Mouse (Mus musculus) heart, embryonic 15.5 days (tissue): ENCODE results near the gene Gm21761. TPM values are rescaled to one million over a fixed set of nuclear protein-coding genes. Genes with fewer than 3 reads are reported as not detected.
"Not testable (repeated sequence)": the region's sequence is repeated elsewhere in the genome, so short reads cannot be mapped to it uniquely, and the experiment has no call there.

Source experiments
- ATAC-seq: fragments of 200-750 bp; cut with Nextera tagmentation; replicated peaks from 2 replicates; pipeline ENCODE4 v1.8.0; 2017; ENCODE audit warnings: low read depth, moderate TSS enrichment; ENCODE audit not compliant: insufficient number of reproducible peaks, insufficient read depth, low FRiP score
- H3K27ac ChIP-seq: fragments of 300-500 bp; sonication (generic); 2 replicates; pipeline ENCODE4 v1.5.1; 2015; ENCODE audit warnings: mild to moderate bottlenecking, inconsistent platforms
- H3K27me3 ChIP-seq: fragments of 300-500 bp; sonication (generic); 2 replicates; pipeline ENCODE4 v1.6.1; 2015; ENCODE audit warnings: inconsistent platforms
- H3K36me3 ChIP-seq: fragments of 300-500 bp; sonication (generic); 2 replicates; pipeline ENCODE4 v1.6.1; 2015; ENCODE audit warnings: mild to moderate bottlenecking, inconsistent platforms
- H3K4me1 ChIP-seq: fragments of 300-500 bp; sonication (generic); replicated peaks from 2 replicates; pipeline ENCODE4 v1.6.1; 2015; ENCODE audit warnings: inconsistent platforms
- H3K4me2 ChIP-seq: fragments of 300-500 bp; sonication (generic); 2 replicates; pipeline ENCODE4 v1.6.1; 2015; ENCODE audit warnings: inconsistent platforms, mild to moderate bottlenecking, moderate library complexity
- H3K4me3 ChIP-seq: fragments of 300-500 bp; sonication (generic); 2 replicates; pipeline ENCODE4 v1.5.1; 2015; ENCODE audit warnings: mild to moderate bottlenecking, inconsistent platforms
- H3K9ac ChIP-seq: fragments of 300-500 bp; sonication (generic); 2 replicates; pipeline ENCODE4 v1.6.1; 2015; ENCODE audit warnings: mild to moderate bottlenecking, inconsistent platforms
- H3K9me3 ChIP-seq: fragments of 300-500 bp; sonication (generic); replicated peaks from 2 replicates; pipeline ENCODE4 v1.6.1; 2016; ENCODE audit warnings: inconsistent platforms
- WGBS: fragments of 180-500 bp; shearing (Covaris S2); methylation state at CpG from one replicate; pipeline ENCODE4 v1.1.7; 2015; ENCODE audit warnings: mixed read lengths; 5-methylcytosine and 5-hydroxymethylcytosine counted together
- polyA plus RNA-seq: library from polyadenylated mRNA; unstranded; fragments of >200 nt; fragmentation: Nextera tagmentation; extraction: Ambion mirVana; gene quantifications from 2 replicates; pipeline ENCODE4 v1.2.1, GENCODE M21; 2015

Gene Gm21761
- polyA plus RNA-seq, 1 experiment from 2014 or later = not detected

DNA sequence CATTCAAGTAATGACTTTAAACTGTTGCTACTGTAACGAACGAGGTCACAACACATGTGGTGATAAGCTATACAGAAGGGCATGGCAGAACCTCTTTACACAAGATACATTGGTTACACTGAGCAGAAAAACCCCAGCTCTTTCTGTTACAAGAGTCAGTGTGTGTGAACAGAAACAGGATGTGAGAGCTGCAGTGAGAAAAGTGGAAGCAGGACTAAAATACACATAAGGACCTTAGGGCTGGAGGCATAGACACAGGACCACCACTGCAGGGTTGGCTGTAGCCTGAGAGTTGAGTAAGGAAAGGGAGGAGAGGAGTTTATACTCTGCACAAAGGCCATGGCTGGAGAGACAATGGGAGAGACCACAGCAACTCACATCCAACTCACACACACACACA is 12.6 kb downstream of the Gm21761 start:
- H3K27me3 ChIP-seq, H3K36me3 ChIP-seq, H3K4me2 ChIP-seq, H3K9ac ChIP-seq, H3K9me3 ChIP-seq, ATAC-seq, H3K27ac ChIP-seq, H3K4me1 ChIP-seq, H3K4me3 ChIP-seq: not testable (repeated sequence)
- 54% methylated on average over 2 of the region's 2 CpGs for WGBS

- WGBS = 42% methylated on average over 5 of the region's 5 CpGs
Observed at GRCm38 (mm10) chr13:119898549-119898948, 30.5 kb downstream of the Gm21761 start.

DNA sequence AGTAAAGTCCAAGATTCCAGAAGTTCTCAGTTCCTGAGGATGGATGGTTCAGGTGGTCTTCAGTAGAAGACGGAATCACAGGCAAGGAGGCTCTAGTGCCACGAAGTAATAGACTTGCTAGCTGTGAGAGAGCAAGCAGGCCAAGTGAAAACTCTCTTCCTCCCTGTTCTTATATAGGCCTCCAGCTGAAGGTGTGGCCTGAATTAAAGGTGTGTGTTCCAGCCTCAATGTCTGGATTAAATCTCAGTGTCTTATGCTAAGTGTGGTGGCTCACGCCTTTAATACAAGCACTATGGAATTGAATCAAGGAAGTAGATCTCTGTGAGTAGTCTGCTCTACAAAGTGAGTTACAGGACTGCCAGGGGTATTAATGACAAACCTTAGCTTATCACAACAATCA is 34.4 kb downstream of the Gm21761 start, which contains the start of gene Tcstv1:
Tcstv1 (minus strand) TSS at position 101 of the 400 bp plus-strand sequence.
- not testable (repeated sequence) for H3K4me2 ChIP-seq, H3K27ac ChIP-seq, H3K4me3 ChIP-seq, H3K27me3 ChIP-seq, H3K36me3 ChIP-seq, H3K9me3 ChIP-seq, H3K9ac ChIP-seq, ATAC-seq, H3K4me1 ChIP-seq
- WGBS = 69% methylated on average over 3 of the region's 3 CpGs

More at GRCm38 (mm10) chr13:119898549-119898948, 30.5 kb downstream of the Gm21761 start:
- not testable (repeated sequence) for H3K4me2 ChIP-seq, H3K9ac ChIP-seq, H3K27me3 ChIP-seq, H3K36me3 ChIP-seq, H3K4me1 ChIP-seq, ATAC-seq, H3K4me3 ChIP-seq, H3K9me3 ChIP-seq, H3K27ac ChIP-seq

DNA sequence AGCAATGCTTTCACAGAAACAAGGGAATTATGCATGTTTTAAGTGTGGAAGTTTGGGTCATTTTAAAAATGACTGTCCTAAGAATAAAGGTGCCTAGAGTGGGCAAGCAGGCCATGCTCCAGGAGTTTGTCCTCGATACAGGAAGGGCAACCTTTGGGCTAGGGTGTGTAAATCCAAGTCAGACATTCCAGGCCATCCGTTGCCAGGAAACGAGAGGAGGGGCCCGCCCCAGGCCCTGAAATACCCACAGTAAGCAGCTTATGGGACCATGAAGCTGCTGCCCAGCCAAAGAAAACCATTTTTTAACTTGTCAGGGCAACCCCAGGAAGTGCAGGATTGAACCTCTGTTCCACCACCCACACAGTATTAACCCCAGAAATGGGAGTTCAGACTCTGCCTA is 42.2 kb downstream of the Gm21761 start:
- ATAC-seq, H3K4me1 ChIP-seq, H3K27me3 ChIP-seq, H3K9ac ChIP-seq, H3K36me3 ChIP-seq, H3K27ac ChIP-seq, H3K4me3 ChIP-seq, H3K9me3 ChIP-seq, H3K4me2 ChIP-seq: not testable (repeated sequence)
- WGBS = 52% methylated on average over 4 of the region's 4 CpGs

DNA sequence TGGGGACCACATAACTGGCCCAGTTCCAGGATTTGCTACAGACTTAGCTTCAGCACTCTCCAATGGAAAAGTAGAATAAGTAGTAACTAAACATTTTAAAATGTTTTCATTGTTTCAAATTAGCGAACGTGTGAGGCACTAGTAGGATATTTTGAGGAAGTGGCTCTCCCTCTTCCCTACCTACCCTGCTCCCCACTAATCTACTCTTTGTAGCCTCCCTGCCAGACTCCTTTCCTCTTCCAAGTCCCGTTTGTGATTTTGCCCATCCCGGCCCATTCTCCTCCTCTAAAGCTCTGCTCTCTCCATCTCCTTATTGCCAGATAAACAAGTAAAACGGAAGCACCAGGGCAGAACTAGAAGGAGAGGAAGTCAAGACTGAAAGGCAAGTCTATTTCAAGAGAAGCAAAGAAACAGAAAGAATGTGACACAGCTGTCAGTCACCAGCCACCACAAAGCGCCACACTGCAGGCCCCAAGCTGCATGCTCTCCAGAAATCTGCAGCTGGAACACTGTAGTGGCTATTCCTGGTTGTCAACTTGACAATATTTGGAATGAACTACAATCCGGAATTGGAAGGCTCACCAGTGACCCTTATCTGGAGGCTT is 64.6 kb downstream of the Gm21761 start:
- H3K27me3 ChIP-seq, H3K36me3 ChIP-seq, H3K9me3 ChIP-seq, H3K4me2 ChIP-seq, H3K9ac ChIP-seq, ATAC-seq, H3K27ac ChIP-seq, H3K4me3 ChIP-seq, H3K4me1 ChIP-seq: not testable (repeated sequence)
- 62% methylated on average over 6 of the region's 7 CpGs for WGBS

GRCm38 (mm10) chr13:119862399-119862798 is 66.7 kb downstream of the Gm21761 start:
- not testable (repeated sequence) for H3K4me2 ChIP-seq, ATAC-seq, H3K9ac ChIP-seq, H3K4me1 ChIP-seq, H3K4me3 ChIP-seq, H3K9me3 ChIP-seq, H3K36me3 ChIP-seq, H3K27ac ChIP-seq, H3K27me3 ChIP-seq
- WGBS = no CpG with 5 or more reads among the region's 6 CpGs

Other genes starting within 250 kb of the Gm21761 start
- 69.9 and 86.4 TPM in 2 replicates for gene Hmgcs1, start 238.9 kb downstream of the Gm21761 start, polyA plus RNA-seq
- gene Nim1k, start 173.4 kb downstream of the Gm21761 start, polyA plus RNA-seq = 0.72 and 0.77 TPM in 2 replicates
- 21.6 and 22.7 TPM in 2 replicates for gene Zfp131, start 138.4 kb downstream of the Gm21761 start, polyA plus RNA-seq
- gene AF067063, start 99.1 kb downstream of the Gm21761 start, polyA plus RNA-seq = not detected in 2 replicates
- not detected in 2 replicates for gene D13Ertd608e, start 93.3 kb downstream of the Gm21761 start, polyA plus RNA-seq
- gene Tcstv1, start 34.5 kb downstream of the Gm21761 start, polyA plus RNA-seq = not detected in 2 replicates
- not detected in 2 replicates for gene B020031M17Rik, start 21.5 kb upstream of the Gm21761 start, polyA plus RNA-seq
- gene Gm36079, start 97.7 kb upstream of the Gm21761 start, polyA plus RNA-seq = not detected in 2 replicates
- gene Gm21188, start 122.9 kb upstream of the Gm21761 start, polyA plus RNA-seq = not detected in 2 replicates
- gene Gm20767, start 211.0 kb upstream of the Gm21761 start, polyA plus RNA-seq = not detected in 2 replicates
- not detected in 2 replicates for gene Gm21818, start 243.2 kb upstream of the Gm21761 start, polyA plus RNA-seq